Mouse (Mus musculus) left cerebral cortex, postnatal 25 days (tissue): ENCODE measurements around the gene Arid3b. TPM values are rescaled to one million over a fixed set of nuclear protein-coding genes. Genes with fewer than 3 reads are reported as not detected.
A peak's percentile ranks its signal among the peaks of the same experiment; 100 is the strongest.

Experiments used
- DNase-seq, 2 experiments: peaks; one replicate each; pipeline ENCODE4 v3.0.0; 2022; ENCODE audit warnings: low spot score in 2 of 2, mixed read lengths in 1 of 2
- intact Hi-C: fragments of 180-260 bp; cut with DNase I; formaldehyde crosslinking; loops from one replicate; pipeline ENCODE4 v1.15.1; 2025
- total RNA-seq, 2 experiments: library from RNA; stranded (reverse); gene quantifications; 2 replicates each; pipeline ENCODE4 v1.2.3; 2021

Gene Arid3b
- total RNA-seq, 2 experiments from 2014 or later, result 8.7 to 10.7 TPM

GRCm38 (mm10) chr9:57761563-57762551 is 74.7 kb downstream of the Arid3b start:
- DNase-seq, result peak in 1 of 2 experiments; percentile 60
- intact Hi-C loops, result loop anchor here (5.0 kb wide), 2 partner anchors 105 to 180 kb away; partner anchors contain the start of gene Sema7a

- intact Hi-C loops, result loop anchor here (5.0 kb wide), 2 partner anchors 103 to 182 kb away; partner anchors contain the start of gene Sema7a
Observed at GRCm38 (mm10) chr9:57760416-57761146, 76.0 kb downstream of the Arid3b start.

GRCm38 (mm10) chr9:57759289-57759688 is 77.3 kb downstream of the Arid3b start:
- intact Hi-C loops, result no loop called here

More at GRCm38 (mm10) chr9:57760416-57761146, 76.0 kb downstream of the Arid3b start:
- no peak for DNase-seq

GRCm38 (mm10) chr9:57758528-57758927 is 78.1 kb downstream of the Arid3b start:
- intact Hi-C loops, result no loop called here
- DNase-seq, result peak in 1 of 2 experiments; percentile 69

More at GRCm38 (mm10) chr9:57759289-57759688, 77.3 kb downstream of the Arid3b start:
- peak; percentile 62 to 74 for DNase-seq

GRCm38 (mm10) chr9:57757578-57757977 is 79.0 kb downstream of the Arid3b start:
- DNase-seq, result no peak
- intact Hi-C loops, result no loop called here

GRCm38 (mm10) chr9:57750901-57751300 is 85.7 kb downstream of the Arid3b start:
- DNase-seq, result no peak
- intact Hi-C loops, result no loop called here

- DNase-seq, result no peak
- intact Hi-C loops, result no loop called here
Observed at GRCm38 (mm10) chr9:57748831-57749230, 87.8 kb downstream of the Arid3b start.

GRCm38 (mm10) chr9:57748137-57748536 is 88.5 kb downstream of the Arid3b start:
- intact Hi-C loops, result no loop called here
- no peak for DNase-seq

GRCm38 (mm10) chr9:57747067-57747466 is 89.5 kb downstream of the Arid3b start:
- intact Hi-C loops, result no loop called here
- DNase-seq, result no peak

- peak in 1 of 2 experiments; percentile 65 for DNase-seq
- intact Hi-C loops, result loop anchor here (1.0 kb wide), 1 partner anchor 84 kb away; no protein-coding TSS in a partner anchor
Observed at GRCm38 (mm10) chr9:57744462-57745091, 92.0 kb downstream of the Arid3b start.

Other genes with a start within 250 kb of the Arid3b start
- 10 to 100 TPM; 25.5 to 34.4 TPM for gene Ulk3, start 247.3 kb downstream of the Arid3b start, total RNA-seq
- gene Cplx3, start 230.5 kb downstream of the Arid3b start, total RNA-seq, result 10 to 100 TPM; 11.0 to 17.4 TPM
- not detected for gene Lman1l, start 216.0 kb downstream of the Arid3b start, total RNA-seq
- gene Csk, start 183.2 kb downstream of the Arid3b start, total RNA-seq, result 10 to 100 TPM; 35.8 to 37.8 TPM
- not detected for gene Cyp1a2, start 153.1 kb downstream of the Arid3b start, total RNA-seq
- under 1 TPM in 1 of 2 experiments, not detected in 1; 0.14 TPM for gene Cyp1a1, start 148.9 kb downstream of the Arid3b start, total RNA-seq
- gene Edc3, start 128.3 kb downstream of the Arid3b start, total RNA-seq, result 10 to 100 TPM; 12.9 to 13.5 TPM
- 10 to 100 TPM; 75.3 to 76.6 TPM for gene Clk3, start 70.9 kb downstream of the Arid3b start, total RNA-seq
- 100 to 1,000 TPM; 103 to 113 TPM for gene Ubl7, start 74.2 kb upstream of the Arid3b start, total RNA-seq
- gene Sema7a, start 103.3 kb upstream of the Arid3b start, total RNA-seq, result 100 to 1,000 TPM; 139 to 145 TPM
- gene Cyp11a1, start 169.6 kb upstream of the Arid3b start, total RNA-seq, result 1 to 10 TPM; 3.5 to 6.7 TPM
- 1 to 10 TPM; 7.2 to 8.7 TPM for gene Stra6, start 227.0 kb upstream of the Arid3b start, total RNA-seq